Comparison of ENCODE assay signal across 13 mouse cellular contexts in genomic region chr9:91352786-91353185, GRCm38 (mm10). TPM values are rescaled to one million over a fixed set of nuclear protein-coding genes. Genes with fewer than 3 reads are reported as not detected.
DNase-seq lines count a peak whose midpoint lies in the region; ATAC-seq lines count a peak whose summit lies in the region.
"Had no signal": no experiment of that assay in that cellular context is flagged by ENCODE, and none has a peak within 500 bp of the region (broad histone marks: within the 10 kb centered on the region; RNA-seq: fewer than 3 reads in every experiment).

No protein-coding gene starts in this region.

- peaks cover 45% of the 10 kb centered on the region for H3K27me3 ChIP-seq in hindbrain, embryonic 15.5 days
- peaks cover 60% of the 10 kb centered on the region for H3K27me3 ChIP-seq in neural tube, embryonic 12.5 days (replicated peaks)

- no peaks in the 10 kb centered on the region for H3K36me3 ChIP-seq in hindbrain, embryonic 15.5 days
- H3K36me3 ChIP-seq in neural tube, embryonic 12.5 days = no peaks in the 10 kb centered on the region
- H3K36me3 ChIP-seq: embryonic facial prominence, embryonic 15.5 days; G1E had no signal

- DNase-seq in cerebellum, adult 11 months = peak; percentile 60
- DNase-seq in embryo, embryonic 9.5 days (ENCODE audit: extremely low spot score) = peak; percentile 72
- no peak for DNase-seq in urinary bladder, adult 2 months (ENCODE audit: low spot score)
- no peak for DNase-seq in left cerebral cortex, postnatal 36 days (ENCODE audit: low spot score in 2 of 2)
- no peak for DNase-seq in thymus, postnatal 0 days (ENCODE audit: low spot score)
- DNase-seq: adrenal gland, postnatal 14 days; liver, postnatal 0 days had no signal

- no peak for ATAC-seq in cerebellum, adult (ENCODE audit: insufficient number of reproducible peaks, low FRiP score, low TSS enrichment)
- ATAC-seq in hindbrain, embryonic 15.5 days (ENCODE audit: low FRiP score, low read depth) = no peak
- no peak for ATAC-seq in neural tube, embryonic 12.5 days (ENCODE audit: low FRiP score, low read depth)
- ATAC-seq: liver, postnatal 0 days had no signal

- H3K4me1 ChIP-seq in hindbrain, embryonic 15.5 days (replicated peaks) = peaks cover 15% of the 10 kb centered on the region
- peaks cover 15% of the 10 kb centered on the region for H3K4me1 ChIP-seq in neural tube, embryonic 12.5 days

- WGBS in hindbrain, embryonic 15.5 days = 5% methylated on average over 15 of the region's 15 CpGs
- under 1% methylated on average over 15 of the region's 15 CpGs for WGBS in neural tube, embryonic 12.5 days

- intact Hi-C loops in left cerebral cortex, postnatal 36 days (cut with DNase I) = loop anchor here (10.0 kb wide), 1 partner anchor 218 kb away; no protein-coding TSS in a partner anchor

- no peaks in the 10 kb centered on the region for H3K9me3 ChIP-seq in hindbrain, embryonic 15.5 days
- H3K9me3 ChIP-seq in neural tube, embryonic 12.5 days = no peaks in the 10 kb centered on the region
- H3K9me3 ChIP-seq: embryonic facial prominence, embryonic 15.5 days had no signal

- peak overlapping the region; percentile 11; the same call in 1 of the 2 replicates for H3K4me3 ChIP-seq in hindbrain, embryonic 15.5 days
- H3K4me3 ChIP-seq in neural tube, embryonic 12.5 days = peak overlapping the region; percentile 14; the same call in 1 of the 2 replicates
- H3K4me3 ChIP-seq: embryonic facial prominence, embryonic 15.5 days had no signal

- H3K27ac ChIP-seq in hindbrain, embryonic 15.5 days (replicated peaks) = peak overlapping the region; percentile 83
- H3K27ac ChIP-seq in neural tube, embryonic 12.5 days = no peak overlapping the region; the same call in 1 of the 2 replicates
- H3K27ac ChIP-seq: embryonic facial prominence, embryonic 15.5 days had no signal

- H3K4me2 ChIP-seq in hindbrain, embryonic 15.5 days = peak overlapping the region; percentile 59
- peak overlapping the region; percentile 59 for H3K4me2 ChIP-seq in neural tube, embryonic 12.5 days (replicated peaks)
- H3K4me2 ChIP-seq: embryonic facial prominence, embryonic 15.5 days had no signal

- H3K9ac ChIP-seq in hindbrain, embryonic 15.5 days = 0 out of 2 replicates have a peak overlapping the region, but pooled peaks have one; percentile 5
- peak overlapping the region; percentile 52 for H3K9ac ChIP-seq in neural tube, embryonic 12.5 days
- H3K9ac ChIP-seq: embryonic facial prominence, embryonic 15.5 days; liver, postnatal 0 days had no signal

RNA-seq across cellular contexts. Expression of gene Zic4, which starts 9.4 kb away (rescaled TPM):
- 52.6 and 61.6 TPM in 2 replicates for polyA plus RNA-seq in hindbrain, embryonic 15.5 days (2015; fragmentation: Nextera tagmentation; extraction: Ambion mirVana)
- 62.8 and 66.6 TPM in 2 replicates for polyA plus RNA-seq in neural tube, embryonic 12.5 days (2016; fragmentation: Nextera tagmentation; extraction: Ambion mirVana)
- 0.01 TPM in 1 of 2 replicates, not detected in the other for polyA plus RNA-seq in urinary bladder, adult 2 months (2012; rRNA removed)
- 1 to 10 TPM; 2.8 to 4.7 TPM for total RNA-seq in left cerebral cortex, postnatal 36 days (2021)
- not detected in 2 replicates for polyA plus RNA-seq in thymus, postnatal 0 days (2015; fragmentation: Nextera tagmentation; extraction: Ambion mirVana)
- total RNA-seq: adrenal gland, postnatal 14 days; hematopoietic stem cell, adult 5-6 weeks had no signal
- polyA plus RNA-seq: G1E; liver, postnatal 0 days had no signal

RNA-seq across cellular contexts. Expression of gene Zic1, which starts 12.8 kb away (rescaled TPM):
- polyA plus RNA-seq in hindbrain, embryonic 15.5 days (2015; fragmentation: Nextera tagmentation; extraction: Ambion mirVana) = 13.5 and 14.8 TPM in 2 replicates
- polyA plus RNA-seq in neural tube, embryonic 12.5 days (2016; fragmentation: Nextera tagmentation; extraction: Ambion mirVana) = 19.0 and 19.9 TPM in 2 replicates
- 0.03 and 0.08 TPM in 2 replicates for polyA plus RNA-seq in urinary bladder, adult 2 months (2012; rRNA removed)
- total RNA-seq in left cerebral cortex, postnatal 36 days (2021) = 10 to 100 TPM in 1 of 2 experiments, 1 to 10 TPM in 1; 7.2 to 15.3 TPM
- polyA plus RNA-seq in thymus, postnatal 0 days (2015; fragmentation: Nextera tagmentation; extraction: Ambion mirVana) = not detected in 2 replicates
- total RNA-seq: adrenal gland, postnatal 14 days; hematopoietic stem cell, adult 5-6 weeks had no signal
- polyA plus RNA-seq: G1E; liver, postnatal 0 days had no signal

Comparison
In these comparisons a context has a peak if more than half of its experiments do, and no peak if none do; other contexts are left out.
1. DNase-seq: peak in cerebellum, adult 11 months (single experiment) and embryo, embryonic 9.5 days (single experiment); none in urinary bladder, adult 2 months (single experiment), left cerebral cortex, postnatal 36 days (0 of 2) and thymus, postnatal 0 days (single experiment).
2. RNA of gene Zic4, which starts 9.4 kb away (polyA plus RNA-seq): 62.8 to 66.6 TPM in neural tube, embryonic 12.5 days and 52.6 to 61.6 TPM in hindbrain, embryonic 15.5 days; 0.01 TPM in urinary bladder, adult 2 months and not detected in thymus, postnatal 0 days; every median in the first group is over 10 times any median in the second.
3. RNA of gene Zic1, which starts 12.8 kb away (polyA plus RNA-seq): 19.0 to 19.9 TPM in neural tube, embryonic 12.5 days and 13.5 to 14.8 TPM in hindbrain, embryonic 15.5 days; 0.03 to 0.08 TPM in urinary bladder, adult 2 months and not detected in thymus, postnatal 0 days; every median in the first group is over 10 times any median in the second.